Mouse (Mus musculus): Measurements from ENCODE around the gene Ppp2r5a.

Ppp2r5a gene

DNA sequence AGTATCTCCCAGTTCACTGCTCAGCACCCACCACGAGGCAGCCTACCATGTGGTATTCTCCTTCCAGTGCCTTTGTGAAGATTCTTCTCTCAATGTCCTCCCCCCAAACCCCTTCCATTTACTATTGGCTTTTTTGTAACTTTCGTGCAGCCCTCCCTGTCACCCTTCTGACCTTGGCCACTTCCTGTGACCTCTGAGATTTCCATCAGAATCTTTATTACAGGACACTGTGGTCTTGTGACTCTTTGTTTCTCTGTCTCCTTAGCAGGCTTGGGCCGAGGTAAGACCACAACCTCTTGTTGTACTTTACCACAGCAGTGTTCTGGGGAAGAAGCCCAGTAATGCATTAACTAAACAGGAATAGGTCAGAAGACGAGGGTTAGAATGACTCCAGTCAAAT is 15.9 kb upstream of the Ppp2r5a start:
- DNase-seq (ENCODE audit: low spot score in 2 of 2) = no peak

GRCm38 (mm10) chr1:191417111-191417510 is 14.0 kb upstream of the Ppp2r5a start:
- DNase-seq (ENCODE audit: low spot score in 2 of 2) = no peak

DNA sequence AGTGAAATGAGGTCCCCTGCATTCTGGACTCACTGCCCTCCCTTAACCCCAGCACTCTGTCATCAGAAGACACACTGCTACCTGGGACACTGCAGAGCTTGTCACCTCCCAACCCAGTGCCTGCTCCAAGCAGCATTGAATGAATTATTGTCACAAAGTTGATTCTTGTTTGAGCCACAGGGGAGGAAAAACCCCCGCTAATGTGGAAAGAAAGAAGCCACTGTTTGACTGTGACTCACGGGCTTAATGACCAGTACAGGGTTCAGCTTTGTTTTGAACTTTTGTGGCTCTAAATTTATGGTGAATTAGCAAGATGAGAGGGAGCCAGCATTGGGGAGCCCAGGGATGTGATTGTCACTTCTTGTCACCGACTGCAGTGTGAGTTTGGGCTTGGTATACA is 13.5 kb upstream of the Ppp2r5a start:
- no peak for DNase-seq (ENCODE audit: low spot score in 2 of 2)

DNA sequence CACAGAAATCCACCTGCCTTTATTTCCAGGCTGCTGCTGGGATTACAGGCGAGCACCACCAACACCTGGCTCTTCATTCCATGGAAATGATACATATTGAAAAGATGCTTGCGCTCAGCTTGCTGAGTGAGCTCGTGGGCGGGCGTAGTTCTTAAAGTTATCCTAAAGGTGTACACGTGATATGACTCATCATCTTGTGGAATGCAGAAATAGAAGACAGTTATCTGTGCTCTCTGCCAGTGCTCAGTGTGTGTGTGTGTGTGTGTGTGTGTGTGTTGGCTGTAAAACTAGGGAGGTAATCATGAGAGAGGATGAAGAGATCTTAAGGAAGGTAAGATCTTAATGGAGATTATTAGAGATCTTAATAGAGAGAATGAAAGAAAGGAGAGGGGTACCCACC is 11.4 kb upstream of the Ppp2r5a start:
- peak; percentile 57 to 79 for DNase-seq (ENCODE audit: low spot score in 2 of 2)

- DNase-seq (ENCODE audit: low spot score in 2 of 2) = no peak
Measured at GRCm38 (mm10) chr1:191413691-191414415, 10.8 kb upstream of the Ppp2r5a start.

DNA sequence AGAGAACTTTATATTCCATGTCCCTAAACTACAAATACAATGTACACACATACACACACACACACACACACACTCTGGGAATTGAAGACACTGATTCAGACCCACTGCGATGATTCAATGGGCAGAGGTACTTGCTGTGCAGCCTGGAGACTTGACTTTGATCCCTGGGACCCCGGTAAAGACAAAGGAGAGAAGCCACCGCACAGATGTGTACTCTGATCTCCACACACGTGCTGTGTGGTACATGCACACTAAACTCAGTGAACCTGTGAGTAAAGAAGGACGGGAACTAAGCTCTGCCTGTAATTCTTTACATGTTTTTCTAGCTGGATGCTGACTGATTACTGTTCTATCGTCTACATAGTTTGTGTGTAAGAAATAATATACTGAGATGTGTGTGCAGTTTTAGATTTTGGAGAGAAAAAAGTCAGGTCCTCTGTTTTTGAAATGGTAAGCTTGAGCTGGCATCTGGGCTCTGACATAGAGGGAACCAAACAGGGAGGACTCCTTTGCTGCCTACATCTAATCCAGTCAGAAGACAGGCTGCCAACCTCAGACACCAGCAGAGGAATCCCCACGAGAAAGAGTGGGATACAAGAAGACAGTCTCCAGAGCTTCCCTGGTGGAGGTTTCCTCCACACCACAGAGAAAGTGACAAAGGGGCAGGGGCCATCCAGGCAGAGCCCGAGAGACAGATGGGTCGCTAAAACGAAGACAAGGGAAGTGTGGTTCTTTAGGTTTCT is 7.4 kb upstream of the Ppp2r5a start:
- no peak for DNase-seq (ENCODE audit: low spot score in 2 of 2)

- no peak for DNase-seq (ENCODE audit: low spot score in 2 of 2)
Measured at GRCm38 (mm10) chr1:191407246-191407645, 4.2 kb upstream of the Ppp2r5a start.

DNA sequence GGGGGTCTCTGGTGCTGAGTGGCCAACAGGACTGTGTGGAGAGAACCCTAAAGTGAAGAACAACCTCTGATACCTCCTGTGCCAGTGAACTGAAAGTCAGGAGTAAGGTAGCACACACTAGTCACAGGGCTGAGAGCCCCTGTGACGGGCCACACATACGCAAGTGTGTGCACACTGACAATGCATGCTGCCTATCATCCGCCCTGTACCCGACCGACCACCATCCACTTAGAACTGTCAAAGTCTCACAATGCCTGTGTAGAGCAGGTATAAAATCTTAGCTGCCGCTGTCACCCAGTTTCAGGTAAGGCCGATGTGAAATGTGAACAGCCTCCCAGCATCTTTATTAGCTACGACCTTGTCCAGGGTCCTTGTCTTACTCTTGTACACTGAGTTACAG is 3.4 kb upstream of the Ppp2r5a start:
- no peak for DNase-seq (ENCODE audit: low spot score in 2 of 2)

GRCm38 (mm10) chr1:191404721-191405329 is 1.8 kb upstream of the Ppp2r5a start:
- DNase-seq (ENCODE audit: low spot score in 2 of 2) = no peak

- DNase-seq (ENCODE audit: low spot score in 2 of 2) = no peak
Measured at GRCm38 (mm10) chr1:191404301-191404700, 1.2 kb upstream of the Ppp2r5a start.

GRCm38 (mm10) chr1:191402506-191402905 is 566 bp downstream of the Ppp2r5a start:
- DNase-seq (ENCODE audit: low spot score in 2 of 2) = no peak

GRCm38 (mm10) chr1:191396897-191397849 is 5.9 kb downstream of the Ppp2r5a start:
- peak; percentile 98 to 99 for DNase-seq (ENCODE audit: low spot score in 2 of 2)

DNA sequence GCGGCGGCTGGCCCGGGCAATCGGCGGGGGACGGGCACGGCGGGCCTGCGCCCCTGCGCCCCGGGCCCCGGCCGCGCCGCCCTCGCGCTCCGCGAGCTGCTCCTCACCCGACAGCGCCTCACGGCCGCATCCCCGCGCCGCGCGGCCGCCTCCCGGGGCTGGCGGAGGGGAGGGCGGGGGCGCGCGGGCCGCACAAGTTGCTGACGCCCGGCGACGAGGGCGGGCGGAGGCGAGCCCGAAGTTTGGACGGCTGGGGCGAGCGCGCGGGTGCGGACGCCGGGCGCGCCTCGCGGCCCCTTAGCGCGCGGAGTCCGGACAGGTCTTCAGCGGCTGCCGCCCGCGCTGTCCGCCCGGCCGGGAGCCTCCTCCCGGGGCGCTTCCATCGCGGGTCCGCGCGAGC is 6.6 kb downstream of the Ppp2r5a start:
- peak; percentile 36 to 47 for DNase-seq (ENCODE audit: low spot score in 2 of 2)

DNA sequence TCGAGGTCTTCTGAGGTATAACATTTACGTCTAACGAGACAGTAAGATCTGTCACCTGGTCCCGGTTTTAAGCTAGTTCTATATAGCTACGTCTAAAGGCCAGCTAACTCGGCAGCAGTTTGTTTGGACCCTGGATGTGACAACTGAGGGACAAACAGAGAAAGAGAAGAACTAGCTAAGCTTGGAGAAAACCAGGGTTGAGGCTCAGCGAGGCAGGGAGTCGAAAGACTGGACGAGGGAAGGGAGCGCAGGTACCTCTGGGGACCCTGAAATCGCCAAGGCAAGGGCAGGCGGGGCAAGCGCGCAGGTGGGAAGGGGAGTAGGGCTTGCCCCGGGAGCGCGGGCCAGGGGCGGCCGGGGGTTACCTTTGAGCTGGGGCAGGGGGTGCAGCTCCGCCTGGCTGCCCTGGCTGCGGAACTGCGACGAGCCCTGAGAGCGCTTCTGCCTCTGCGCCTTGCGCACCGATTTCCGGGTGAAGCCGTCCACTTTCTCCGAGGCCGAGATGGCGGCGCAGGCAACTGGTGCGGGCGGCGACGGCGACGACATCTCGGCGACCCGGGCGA is 7.1 kb downstream of the Ppp2r5a start:
- DNase-seq (ENCODE audit: low spot score in 2 of 2) = no peak

- DNase-seq (ENCODE audit: low spot score in 2 of 2) = no peak
Measured at GRCm38 (mm10) chr1:191395200-191395599, 7.9 kb downstream of the Ppp2r5a start.

DNA sequence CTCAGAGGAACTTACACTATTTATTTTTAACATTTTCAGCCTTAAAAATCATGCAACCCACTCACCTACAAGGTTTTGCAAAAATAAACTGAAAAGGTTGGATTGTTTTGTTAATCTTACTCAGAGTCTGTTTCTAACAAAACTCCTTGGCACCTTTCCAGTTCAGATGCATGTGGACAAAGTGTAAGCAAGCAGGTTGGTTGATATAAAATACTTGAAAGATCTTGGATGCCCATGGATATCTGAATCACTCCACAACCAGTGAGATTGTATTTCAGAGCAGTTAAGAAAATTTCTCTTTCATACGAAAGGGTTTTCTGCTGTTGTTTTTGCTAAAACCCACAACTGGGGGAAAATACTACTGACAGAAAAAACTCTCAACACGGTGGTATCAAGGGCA is 8.9 kb downstream of the Ppp2r5a start:
- no peak for DNase-seq (ENCODE audit: low spot score in 2 of 2)

DNA sequence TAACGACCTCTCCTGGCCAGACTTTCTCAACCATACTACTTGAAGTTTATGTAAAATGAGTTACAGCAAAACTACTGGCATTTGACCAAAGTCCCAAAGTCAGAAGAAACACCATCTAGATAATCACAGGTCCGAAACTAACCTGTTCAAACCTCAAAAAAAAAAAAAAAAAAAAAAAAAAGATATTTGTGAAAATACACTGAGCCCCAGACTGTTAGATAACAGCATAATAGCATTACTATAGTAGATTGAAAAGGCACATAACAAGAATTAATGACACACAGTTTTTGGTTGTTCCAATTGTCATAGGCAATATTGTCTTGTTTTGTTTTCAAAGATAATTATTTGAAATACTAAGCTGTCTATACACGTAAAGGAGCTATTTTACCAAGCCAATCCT is 9.5 kb downstream of the Ppp2r5a start:
- no peak for DNase-seq (ENCODE audit: low spot score in 2 of 2)

DNA sequence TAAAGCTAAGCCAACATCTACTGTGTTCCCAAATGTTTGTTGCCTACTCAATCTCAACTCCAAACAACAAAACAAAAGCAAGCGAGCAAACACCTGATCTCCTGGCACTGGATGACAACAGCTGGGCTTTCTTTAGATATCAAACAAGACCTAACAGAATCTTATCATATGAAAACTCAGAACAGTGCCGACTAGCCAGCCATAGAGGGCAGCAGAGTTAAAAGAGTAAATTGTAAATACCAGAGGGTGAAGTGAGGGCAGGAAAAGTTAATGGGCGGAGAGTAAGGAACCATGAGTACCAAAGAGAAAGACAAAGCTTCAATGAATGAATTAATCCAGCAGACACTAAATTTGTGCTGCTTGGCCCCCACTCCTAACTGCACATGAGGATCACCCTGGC is 11.8 kb downstream of the Ppp2r5a start:
- peak in 1 of 2 experiments; percentile 66 for DNase-seq (ENCODE audit: low spot score in 2 of 2)

DNA sequence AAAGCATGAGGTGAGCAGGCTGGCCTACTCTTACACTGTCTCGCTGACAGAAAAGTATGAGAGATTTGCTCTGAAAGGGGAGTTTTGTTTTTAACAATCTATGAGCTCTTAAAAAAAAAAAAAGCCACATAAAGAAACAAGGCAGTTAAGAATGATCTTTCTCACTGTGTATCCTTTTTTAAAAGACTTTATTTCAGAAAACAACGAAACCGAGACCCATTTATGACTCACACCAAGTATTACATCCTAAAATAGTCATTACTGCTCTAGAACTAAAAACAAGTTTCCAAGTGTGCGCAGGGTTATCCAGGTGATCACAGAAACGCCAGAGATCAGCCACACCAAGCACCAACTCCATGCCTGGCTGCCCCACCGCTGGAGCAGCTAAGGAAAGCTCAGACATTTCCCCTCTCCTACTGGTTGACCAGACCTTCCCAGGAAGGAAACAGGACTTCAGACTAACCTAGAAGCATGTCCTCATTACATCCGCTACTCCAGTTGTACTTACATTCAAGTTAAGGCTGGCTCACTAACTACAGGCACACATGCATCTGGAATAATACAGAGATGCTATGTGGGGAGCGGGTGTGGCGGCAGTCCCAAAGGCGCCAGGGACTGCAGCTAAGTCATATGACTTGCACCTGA is 18.2 kb downstream of the Ppp2r5a start:
- no peak for DNase-seq (ENCODE audit: low spot score in 2 of 2)

- peak; percentile 30 to 45 for DNase-seq (ENCODE audit: low spot score in 2 of 2)
Measured at GRCm38 (mm10) chr1:191381955-191382736, 20.9 kb downstream of the Ppp2r5a start.
